Mouse (Mus musculus) embryonic stem cell, embryonic (primary cell): ENCODE measurements around the gene Cpm.

ENCODE experiments used
- CTCF ChIA-PET, 4 experiments: fragments of 300-600 bp in 2 of 4; fragments of 350-600 bp in 2 of 4; sonication (Branson Sonifier 250); formaldehyde crosslinking; loops; one replicate each; lab custom pipeline; 2022; ENCODE audit warnings: inconsistent platforms in 2 of 4; lab: Charles Lee
- POLR2A ChIA-PET, 4 experiments: fragments of 300-600 bp in 2 of 4; fragments of 350-600 bp in 2 of 4; sonication (Branson Sonifier 250); formaldehyde crosslinking; loops; one replicate each; lab custom pipeline; 2022; ENCODE audit warnings: antibody characterized with exemption in 4 of 4, inconsistent platforms in 1 of 4; lab: Charles Lee

Gene Cpm

GRCm38 (mm10) chr10:117698313-117699138, 69.2 kb downstream of the Cpm start:
- ChIA-PET CTCF (interaction anchor here in 2 of 4 experiments (0.7 to 1.3 kb wide), 2 partner anchors 10 to 111 kb away, joined by 4 to 6 read pairs; no protein-coding TSS in a partner anchor), POLR2A (interaction anchor here (0.7 to 11.5 kb wide), 15 partner anchors 8 to 443 kb away, joined by 3 to 109 read pairs (median 5); partner anchors contain the start of genes Mdm2 (in 2 of the 4) and Nup107 (in 1 of the 4))

- POLR2A ChIA-PET, result interaction anchor here in 3 of 4 experiments (1.0 to 11.5 kb wide), 6 partner anchors 10 to 23 kb away, joined by 3 to 109 read pairs (median 6); partner anchors contain the start of gene Mdm2 (in 1 of the 3)
- CTCF ChIA-PET, result no interaction called here
Measured at GRCm38 (mm10) chr10:117699914-117700313, 70.6 kb downstream of the Cpm start.

GRCm38 (mm10) chr10:117700450-117700849, 71.2 kb downstream of the Cpm start:
- ChIA-PET CTCF (no interaction called here), POLR2A (interaction anchor here in 3 of 4 experiments (0.6 to 11.5 kb wide), 9 partner anchors 8 to 309 kb away, joined by 3 to 109 read pairs (median 6); partner anchors contain the start of gene Mdm2 (in 1 of the 3))

GRCm38 (mm10) chr10:117701034-117701829, 71.9 kb downstream of the Cpm start:
- ChIA-PET CTCF (interaction anchor here in 1 of 4 experiments (0.6 kb wide), 2 partner anchors 149 to 333 kb away, joined by 5 read pairs; no protein-coding TSS in a partner anchor), POLR2A (interaction anchor here (0.6 to 11.5 kb wide), 18 partner anchors 8 to 309 kb away, joined by 3 to 109 read pairs (median 4); partner anchors contain the start of gene Mdm2 (in 1 of the 4))

- CTCF ChIA-PET, result interaction anchor here in 1 of 4 experiments (0.5 kb wide), 1 partner anchor 8 kb away, joined by 3 read pairs; the partner anchor contains the start of gene Mdm2
- POLR2A ChIA-PET, result interaction anchor here in 3 of 4 experiments (0.6 to 11.5 kb wide), 14 partner anchors 7 to 1527 kb away, joined by 3 to 109 read pairs (median 4); partner anchors contain the start of genes Best3 (in 1 of the 3) and Mdm2 (in 1 of the 3)
Measured at GRCm38 (mm10) chr10:117702024-117702833, 72.9 kb downstream of the Cpm start.

GRCm38 (mm10) chr10:117703506-117703905, 74.2 kb downstream of the Cpm start:
- POLR2A ChIA-PET, result interaction anchor here in 3 of 4 experiments (0.7 to 11.5 kb wide), 13 partner anchors 10 to 590 kb away, joined by 3 to 109 read pairs (median 4); partner anchors contain the start of gene Nup107 (in 1 of the 3)
- CTCF ChIA-PET, result interaction anchor here in 2 of 4 experiments (0.6 to 0.8 kb wide), 3 partner anchors 16 to 159 kb away, joined by 3 to 6 read pairs (median 3); no protein-coding TSS in a partner anchor

- CTCF ChIA-PET, result interaction anchor here in 3 of 4 experiments (0.6 to 1.4 kb wide), 4 partner anchors 17 to 160 kb away, joined by 3 to 6 read pairs (median 4); no protein-coding TSS in a partner anchor
- POLR2A ChIA-PET, result interaction anchor here in 3 of 4 experiments (0.7 to 11.5 kb wide), 21 partner anchors 8 to 591 kb away, joined by 3 to 109 read pairs (median 4); partner anchors contain the start of gene Nup107 (in 1 of the 3)
Measured at GRCm38 (mm10) chr10:117704314-117704963, 75.1 kb downstream of the Cpm start.

- ChIA-PET POLR2A (interaction anchor here in 3 of 4 experiments (0.8 to 11.5 kb wide), 14 partner anchors 8 to 250 kb away, joined by 3 to 109 read pairs (median 5); no protein-coding TSS in a partner anchor), CTCF (interaction anchor here in 1 of 4 experiments (1.4 kb wide), 1 partner anchor 20 kb away, joined by 6 read pairs; no protein-coding TSS in a partner anchor)
Measured at GRCm38 (mm10) chr10:117704964-117705335, 75.7 kb downstream of the Cpm start.

GRCm38 (mm10) chr10:117705806-117706205, 76.5 kb downstream of the Cpm start:
- CTCF ChIA-PET, result interaction anchor here in 1 of 4 experiments (1.4 kb wide), 1 partner anchor 21 kb away, joined by 6 read pairs; no protein-coding TSS in a partner anchor
- POLR2A ChIA-PET, result interaction anchor here (0.5 to 11.5 kb wide), 29 partner anchors 8 to 534 kb away, joined by 3 to 109 read pairs (median 5); partner anchors contain the start of gene Nup107 (in 1 of the 4)

- ChIA-PET CTCF (no interaction called here), POLR2A (interaction anchor here (0.9 to 11.5 kb wide), 21 partner anchors 8 to 91 kb away, joined by 3 to 109 read pairs (median 5); partner anchors contain the start of gene Nup107 (in 1 of the 4))
Measured at GRCm38 (mm10) chr10:117706440-117706839, 77.1 kb downstream of the Cpm start.

GRCm38 (mm10) chr10:117707114-117707838, 78.0 kb downstream of the Cpm start:
- POLR2A ChIA-PET, result interaction anchor here (1.0 to 11.5 kb wide), 14 partner anchors 9 to 86 kb away, joined by 3 to 109 read pairs (median 5); partner anchors contain the start of gene Nup107 (in 1 of the 4)
- CTCF ChIA-PET, result no interaction called here

GRCm38 (mm10) chr10:117708376-117708775, 79.1 kb downstream of the Cpm start:
- CTCF ChIA-PET, result no interaction called here

GRCm38 (mm10) chr10:117708856-117709255, 79.6 kb downstream of the Cpm start:
- ChIA-PET CTCF (interaction anchor here in 2 of 4 experiments (0.8 to 0.9 kb wide), 2 partner anchors 21 to 88 kb away, joined by 3 to 4 read pairs; no protein-coding TSS in a partner anchor), POLR2A (interaction anchor here in 3 of 4 experiments (0.7 to 5.3 kb wide), 22 partner anchors 8 to 645 kb away, joined by 3 to 67 read pairs (median 6); partner anchors contain the start of genes Nup107 (in 3 of the 3), Cct2 (in 1 of the 3), Slc35e3 (in 1 of the 3) and Yeats4 (in 1 of the 3))

More at GRCm38 (mm10) chr10:117708376-117708775, 79.1 kb downstream of the Cpm start:
- POLR2A ChIA-PET, result interaction anchor here in 3 of 4 experiments (1.4 to 5.3 kb wide), 10 partner anchors 10 to 85 kb away, joined by 3 to 67 read pairs (median 13); partner anchors contain the start of gene Nup107 (in 3 of the 3)

- ChIA-PET POLR2A (interaction anchor here (0.5 to 5.3 kb wide), 44 partner anchors 8 to 646 kb away, joined by 3 to 67 read pairs (median 4); partner anchors contain the start of genes Nup107 (in 3 of the 4), Cct2 (in 2 of the 4), Slc35e3 (in 2 of the 4) and Mdm1 (in 1 of the 4)), CTCF (interaction anchor here (0.6 to 1.2 kb wide), 9 partner anchors 10 to 566 kb away, joined by 3 to 4 read pairs (median 3); no protein-coding TSS in a partner anchor)
Measured at GRCm38 (mm10) chr10:117709326-117709830, 80.1 kb downstream of the Cpm start.
